Mouse (Mus musculus) bone marrow, adult 2 months (tissue): ENCODE results near the gene 9230102O04Rik.

ENCODE experiments used
- CTCF ChIP-seq: fragments of 200-500 bp; IDR thresholded peaks from 2 replicates; pipeline ENCODE4 v1.5.1; 2011; ENCODE audit warnings: low read length, control low read depth; ENCODE audit not compliant: control insufficient read depth, insufficient read depth
- POLR2A ChIP-seq: fragments of 200-500 bp; IDR thresholded peaks from 2 replicates; pipeline ENCODE4 v1.6.1; 2011; ENCODE audit warnings: low read depth, mild to moderate bottlenecking, control low read depth, low read length, borderline replicate concordance; ENCODE audit not compliant: control insufficient read depth

DNA sequence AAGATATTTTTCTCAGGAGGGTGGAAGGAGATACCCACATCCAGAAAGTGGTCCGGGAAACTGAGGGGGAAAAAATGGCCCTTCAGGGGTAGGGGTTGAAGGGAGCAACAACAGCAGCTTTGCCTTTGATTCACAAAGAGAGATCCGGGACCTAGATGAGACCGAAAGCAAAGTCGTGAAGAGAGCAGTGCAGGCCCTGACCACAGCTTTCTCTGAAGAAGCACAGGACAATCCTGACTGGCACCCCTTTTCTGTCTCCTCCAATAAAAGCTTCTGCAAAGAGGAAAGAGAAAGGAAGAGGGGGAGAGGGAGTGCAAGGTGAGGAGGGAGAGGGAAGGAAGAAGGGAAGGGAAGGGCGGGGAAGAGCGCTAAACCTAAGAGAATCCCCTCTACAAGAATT is 17.5 kb downstream of the 9230102O04Rik start:
- TF ChIP-seq POLR2A (no peak), CTCF (no peak)
